Mouse (Mus musculus) erythroblast, embryonic 14.5 days (primary cell): Measurements from ENCODE around the gene Rpl21. TPM values are rescaled to one million over a fixed set of nuclear protein-coding genes. Genes with fewer than 3 reads are reported as not detected.

Experiments
- H3K27me3 ChIP-seq: 2 replicates; pipeline ENCODE4 v1.6.1; 2012; ENCODE audit warnings: inconsistent platforms; ENCODE audit not compliant: control insufficient read depth
- H3K36me3 ChIP-seq: 2 replicates; pipeline ENCODE4 v1.6.1; 2012; ENCODE audit warnings: mild to moderate bottlenecking, inconsistent platforms; ENCODE audit not compliant: control insufficient read depth
- H3K4me1 ChIP-seq: 2 replicates; pipeline ENCODE4 v1.6.1; 2012; ENCODE audit warnings: inconsistent platforms; ENCODE audit not compliant: control insufficient read depth
- H3K4me3 ChIP-seq: replicated peaks from 2 replicates; pipeline ENCODE3; 2012; ENCODE audit warnings: moderate library complexity, mild to moderate bottlenecking, inconsistent platforms
- H3K9me3 ChIP-seq: 2 replicates; pipeline ENCODE4 v1.6.1; 2012; ENCODE audit warnings: low read length, inconsistent platforms, mixed read lengths; ENCODE audit not compliant: control insufficient read depth
- GATA1 ChIP-seq: IDR thresholded peaks from 2 replicates; pipeline ENCODE4 v1.6.1; 2012; ENCODE audit warnings: low read length, inconsistent platforms, mixed read lengths
- TAL1 ChIP-seq: IDR thresholded peaks from 3 replicates; pipeline ENCODE4 v1.6.1; 2012; ENCODE audit warnings: low read length, inconsistent platforms, mixed read lengths
- polyA plus RNA-seq: library from polyadenylated mRNA; stranded (reverse); fragments of >175 nt; gene quantifications from 2 replicates; pipeline ENCODE4 v1.2.3, GENCODE M21; 2012

Gene Rpl21
- 11.5 and 12.9 TPM in 2 replicates for polyA plus RNA-seq

DNA sequence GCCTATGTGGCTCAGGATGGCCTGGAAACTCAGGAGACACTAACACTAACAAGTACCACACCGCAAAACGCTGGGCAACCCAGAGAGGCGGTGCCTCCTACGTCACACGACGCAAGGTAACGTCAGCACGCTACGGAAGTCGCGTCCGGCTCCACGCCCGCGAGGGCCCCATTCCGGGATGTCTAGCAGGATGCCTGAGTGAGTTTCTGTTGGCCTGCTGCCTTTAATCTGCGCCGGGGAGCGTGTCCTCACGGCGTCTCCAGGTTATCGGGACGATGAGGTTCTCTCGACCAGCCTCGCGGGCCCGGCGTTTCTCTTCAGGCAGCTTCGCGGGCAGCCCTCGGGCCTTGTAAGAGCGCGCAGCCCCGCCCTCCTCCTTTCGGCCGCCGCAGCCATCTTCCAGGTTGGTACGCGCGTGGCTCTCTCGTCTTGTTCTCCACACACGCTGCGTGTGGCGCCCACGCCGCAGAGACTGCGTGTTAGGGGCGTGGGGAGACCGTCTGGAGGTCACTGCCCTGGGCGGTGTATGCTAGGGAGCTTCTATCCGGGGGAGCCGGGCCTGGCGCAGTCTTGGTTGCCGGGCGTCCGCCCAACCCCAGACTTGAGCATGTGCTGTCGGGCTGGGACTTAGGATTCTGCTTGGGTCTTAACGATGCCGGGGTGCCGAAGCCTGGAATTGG, at the start of gene Rpl21:
Gene Rpl21, plus strand, starts transcription at position 122 of the 680 bp plus-strand sequence.
- no peak for TF ChIP-seq GATA1
- TF ChIP-seq TAL1 = no peak
- H3K4me1 ChIP-seq = peaks cover 35% of the 10 kb centered on the region
- no peaks in the 10 kb centered on the region for H3K9me3 ChIP-seq
- peaks cover 43% of the 10 kb centered on the region for H3K36me3 ChIP-seq
- H3K27me3 ChIP-seq = no peaks in the 10 kb centered on the region
- peak within 1 kb of the TSS; percentile 90 for H3K4me3 ChIP-seq

DNA sequence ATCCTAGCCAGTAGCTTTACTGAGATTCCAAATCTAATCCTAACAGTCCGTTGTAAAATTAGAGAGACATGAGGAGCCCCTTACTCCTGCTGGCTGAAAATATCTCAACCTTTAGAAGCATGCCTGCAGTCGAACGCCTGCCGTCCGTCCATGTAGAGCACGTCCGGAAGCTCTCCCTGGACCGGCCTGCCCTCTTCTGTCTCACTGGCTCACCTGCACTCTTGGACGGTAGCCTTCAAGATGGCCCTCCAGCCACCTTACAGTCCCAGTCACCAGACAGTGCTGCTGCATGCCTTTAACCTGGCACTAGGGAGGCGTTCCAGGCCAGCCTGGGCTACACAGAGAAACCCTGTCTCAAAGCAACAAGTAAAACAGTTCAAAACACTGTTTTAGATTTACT, 49.4 kb upstream of the Rpl21 start:
- Histone ChIP-seq H3K36me3 (peaks cover 2% of the 10 kb centered on the region; the same call in 1 of the 2 replicates), H3K9me3 (no peaks in the 10 kb centered on the region), H3K27me3 (no peaks in the 10 kb centered on the region), H3K4me1 (peaks cover 18% of the 10 kb centered on the region), H3K4me3 (no peak overlapping the region)
- TF ChIP-seq GATA1 (no peak), TAL1 (no peak)

DNA sequence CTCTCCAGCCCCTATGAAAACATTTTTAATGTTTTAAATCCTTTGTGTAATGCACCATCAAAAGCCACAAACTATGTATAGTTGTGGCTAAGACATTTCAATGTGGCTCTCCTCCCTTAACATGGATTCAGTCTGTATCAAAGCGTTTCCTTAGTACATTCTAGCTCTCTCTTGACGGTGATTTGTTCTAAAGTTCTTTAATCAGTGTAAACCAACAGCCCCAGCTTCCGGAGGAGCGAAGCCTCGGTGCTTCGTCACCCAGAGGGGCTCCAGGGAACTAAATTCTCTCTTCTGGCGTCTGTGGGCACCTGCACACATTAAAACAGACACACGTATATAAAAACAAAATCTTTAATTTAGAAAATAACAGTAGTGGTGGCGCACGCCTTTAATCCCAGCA, 48.8 kb upstream of the Rpl21 start:
- H3K4me1 ChIP-seq = peaks cover 19% of the 10 kb centered on the region
- H3K36me3 ChIP-seq = peaks cover 2% of the 10 kb centered on the region; the same call in 1 of the 2 replicates
- H3K4me3 ChIP-seq = no peak overlapping the region
- H3K9me3 ChIP-seq = no peaks in the 10 kb centered on the region
- H3K27me3 ChIP-seq = no peaks in the 10 kb centered on the region
- no peak for TF ChIP-seq GATA1
- no peak for TF ChIP-seq TAL1

DNA sequence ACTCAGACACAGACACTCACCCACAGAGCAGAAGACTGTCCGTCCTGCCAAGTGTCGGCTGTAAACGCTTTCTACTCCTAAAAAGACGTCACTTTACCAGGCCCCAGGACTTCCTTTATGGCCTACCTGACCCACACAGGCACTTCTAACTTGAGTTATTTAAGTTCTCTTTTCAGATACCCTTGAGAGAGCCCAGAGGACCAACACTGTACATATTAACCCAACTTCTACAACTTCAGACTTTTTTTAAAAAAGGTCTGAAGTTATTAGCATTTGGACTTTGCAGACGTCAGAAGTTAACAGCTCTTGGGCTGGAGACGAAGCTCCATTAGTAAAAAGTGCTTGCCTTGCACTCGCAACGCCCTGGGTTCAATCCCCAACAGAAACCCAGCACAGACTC, 46.6 kb upstream of the Rpl21 start:
- Histone ChIP-seq H3K4me3 (no peak overlapping the region), H3K9me3 (no peaks in the 10 kb centered on the region), H3K36me3 (peaks cover 2% of the 10 kb centered on the region; the same call in 1 of the 2 replicates), H3K27me3 (no peaks in the 10 kb centered on the region), H3K4me1 (peaks cover 21% of the 10 kb centered on the region)
- TF ChIP-seq GATA1 (no peak), TAL1 (no peak)

DNA sequence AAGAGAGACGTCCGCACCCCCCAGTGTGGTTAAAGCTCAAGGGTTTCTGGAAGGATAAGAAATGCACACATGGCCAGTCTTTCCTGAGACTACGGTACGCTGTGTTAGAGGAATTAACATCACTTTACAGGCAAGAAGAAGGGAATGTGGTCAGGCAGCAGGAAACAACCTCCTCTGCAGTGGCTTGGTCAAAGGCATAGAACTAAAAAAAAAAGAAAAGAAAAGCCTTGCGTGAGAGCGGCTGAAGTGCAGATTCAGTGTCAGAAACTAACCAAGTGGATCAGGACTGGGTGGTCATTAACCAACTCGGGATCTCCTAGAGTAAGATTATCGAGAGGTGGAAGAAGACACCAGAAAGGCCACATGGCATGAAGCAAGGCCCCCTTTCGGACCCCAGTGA, 43.3 kb upstream of the Rpl21 start:
- Histone ChIP-seq H3K36me3 (no peaks in the 10 kb centered on the region), H3K9me3 (no peaks in the 10 kb centered on the region), H3K4me3 (no peak overlapping the region), H3K4me1 (peaks cover 42% of the 10 kb centered on the region), H3K27me3 (no peaks in the 10 kb centered on the region; the same call in 1 of the 2 replicates)
- TF ChIP-seq TAL1 (no peak), GATA1 (no peak)

DNA sequence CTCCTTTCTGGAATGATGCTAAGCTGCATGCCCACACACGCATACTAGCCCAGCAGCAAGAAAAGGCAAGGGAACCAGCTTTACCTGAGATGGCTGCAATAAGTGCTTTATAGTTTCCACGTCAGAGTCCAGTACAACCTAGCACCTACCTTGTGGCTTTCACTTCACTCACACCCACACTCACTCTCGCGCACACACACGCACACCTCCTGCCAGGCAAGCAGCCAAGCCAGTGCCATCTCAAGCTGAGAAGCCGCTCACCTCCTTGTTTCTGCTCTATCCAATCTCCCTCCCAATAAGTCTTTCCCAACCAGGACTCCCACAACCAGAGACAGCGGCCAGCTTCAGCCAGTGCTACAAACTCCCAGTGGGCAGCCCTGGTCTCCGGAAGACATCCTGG, 41.7 kb upstream of the Rpl21 start:
- no peaks in the 10 kb centered on the region for H3K36me3 ChIP-seq
- peaks cover 55% of the 10 kb centered on the region for H3K4me1 ChIP-seq
- H3K9me3 ChIP-seq = peaks cover 3% of the 10 kb centered on the region
- no peaks in the 10 kb centered on the region; the same call in 1 of the 2 replicates for H3K27me3 ChIP-seq
- TF ChIP-seq TAL1 (no peak), GATA1 (no peak)
- H3K4me3 ChIP-seq = no peak overlapping the region

DNA sequence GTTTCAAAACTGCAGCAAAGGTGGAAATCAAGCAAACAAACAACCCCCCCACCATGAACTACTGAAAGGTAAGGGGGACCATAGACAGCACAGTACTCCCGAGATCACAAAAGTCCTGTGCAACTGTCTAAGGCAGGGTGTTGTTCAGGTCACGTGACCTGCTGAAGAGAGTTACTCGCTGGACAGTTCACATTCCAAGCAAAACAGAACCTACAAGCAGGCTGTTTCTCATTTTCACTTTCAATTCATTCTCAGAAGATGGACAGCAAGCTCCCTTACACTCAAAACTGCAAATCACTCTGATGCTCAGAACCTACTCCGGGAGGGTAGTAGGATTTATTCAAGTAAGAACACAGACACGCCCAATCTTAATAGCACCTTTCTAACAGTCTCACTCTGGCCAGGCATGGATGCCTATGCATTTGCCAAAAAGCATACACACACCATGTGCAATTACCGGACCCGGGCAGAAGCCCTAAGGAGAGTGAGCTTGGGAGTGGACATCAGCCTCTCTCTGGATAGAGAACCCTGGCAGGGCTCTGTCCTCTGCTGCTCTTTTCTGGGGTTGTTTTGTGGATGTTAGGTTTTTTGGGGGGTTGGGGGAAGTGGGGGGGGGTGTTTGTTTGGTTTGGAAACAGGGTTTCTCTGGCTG, 40.4 kb upstream of the Rpl21 start:
- no peaks in the 10 kb centered on the region; the same call in 1 of the 2 replicates for H3K27me3 ChIP-seq
- peak overlapping the region; percentile 7 for H3K4me3 ChIP-seq
- TF ChIP-seq GATA1 (no peak), TAL1 (no peak)
- H3K36me3 ChIP-seq = no peaks in the 10 kb centered on the region
- H3K4me1 ChIP-seq = peaks cover 64% of the 10 kb centered on the region
- H3K9me3 ChIP-seq = peaks cover 3% of the 10 kb centered on the region

DNA sequence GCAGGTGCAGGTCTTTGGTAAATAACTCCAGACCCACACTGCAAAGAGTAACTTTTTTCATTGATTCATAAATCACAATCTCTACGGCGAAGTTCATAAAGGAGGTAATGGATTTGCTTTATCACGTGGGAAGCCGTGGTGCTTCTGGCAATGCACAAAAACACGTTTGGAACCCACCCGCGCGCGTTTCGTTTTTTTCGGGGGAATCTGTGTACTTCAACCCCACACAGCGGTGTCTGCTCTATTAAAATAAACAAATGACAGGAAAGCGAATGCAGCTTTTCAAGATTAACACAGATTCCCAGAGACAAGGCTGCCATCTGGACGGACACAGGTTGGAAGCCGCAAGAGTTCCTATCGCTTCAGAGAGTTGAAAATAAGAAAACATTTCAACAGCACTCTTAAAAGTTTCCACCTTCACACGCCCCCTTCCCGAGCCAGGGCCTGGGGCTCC, 39.0 kb upstream of the Rpl21 start:
- no peaks in the 10 kb centered on the region; the same call in 1 of the 2 replicates for H3K27me3 ChIP-seq
- H3K36me3 ChIP-seq = no peaks in the 10 kb centered on the region
- TF ChIP-seq TAL1 (no peak), GATA1 (no peak)
- peaks cover 3% of the 10 kb centered on the region for H3K9me3 ChIP-seq
- peak overlapping the region; percentile 85 for H3K4me3 ChIP-seq
- H3K4me1 ChIP-seq = peaks cover 69% of the 10 kb centered on the region

DNA sequence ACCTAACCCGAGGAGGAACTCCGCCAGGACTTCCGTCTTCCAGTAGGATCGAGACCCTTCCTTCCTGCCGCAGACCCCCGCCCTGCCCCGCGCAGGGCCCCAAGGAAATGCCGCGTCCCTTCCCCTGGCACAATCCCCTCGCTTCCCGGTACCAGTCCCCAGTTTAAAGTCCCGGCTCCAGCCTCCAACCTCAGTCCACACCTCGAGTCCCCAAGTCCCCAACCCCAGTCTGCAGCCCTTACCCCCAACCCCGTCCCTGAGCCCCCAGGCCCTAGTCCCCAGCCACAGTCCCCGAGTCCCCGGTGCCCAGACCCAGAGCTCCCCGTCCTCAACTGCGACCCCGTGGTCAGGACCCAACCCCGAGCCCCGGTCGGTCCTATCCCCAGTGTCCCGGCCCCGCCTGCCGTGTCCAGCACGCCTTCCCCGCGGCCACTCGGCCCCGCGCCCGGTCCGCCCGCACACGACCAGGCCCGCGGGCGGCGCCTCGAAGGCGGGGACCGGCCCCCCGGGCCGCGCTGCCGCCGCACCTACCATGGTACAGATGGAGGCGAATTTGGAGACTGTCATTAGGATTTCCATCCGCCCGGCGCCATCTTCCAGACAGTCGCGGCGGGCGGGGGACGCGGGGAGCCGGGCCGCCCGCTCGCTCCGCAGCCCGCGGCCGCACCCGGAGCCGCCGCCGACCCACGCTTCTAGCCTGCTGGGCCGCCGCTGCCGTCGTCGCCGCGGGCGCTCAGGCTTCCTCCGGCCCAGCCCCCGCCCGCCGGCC, 38.4 kb upstream of the Rpl21 start:
- H3K9me3 ChIP-seq = peaks cover 3% of the 10 kb centered on the region
- H3K4me3 ChIP-seq = peak overlapping the region; percentile 85
- TF ChIP-seq GATA1 = no peak
- no peak for TF ChIP-seq TAL1
- H3K27me3 ChIP-seq = no peaks in the 10 kb centered on the region; the same call in 1 of the 2 replicates
- H3K36me3 ChIP-seq = no peaks in the 10 kb centered on the region
- peaks cover 67% of the 10 kb centered on the region for H3K4me1 ChIP-seq
